Mouse (Mus musculus) c-Kit-negative CD71-positive TER-119-positive erythroid progenitor cells, embryonic 14.5 days (primary cell): ENCODE results near the gene Slc26a8.
A peak's percentile ranks its signal among the peaks of the same experiment; 100 is the strongest.

Experiments used
- DNase-seq: peaks from one replicate; pipeline ENCODE4 v3.0.0-alpha.2; 2013; ENCODE audit warnings: low read depth, low spot score

The Slc26a8 gene

DNA sequence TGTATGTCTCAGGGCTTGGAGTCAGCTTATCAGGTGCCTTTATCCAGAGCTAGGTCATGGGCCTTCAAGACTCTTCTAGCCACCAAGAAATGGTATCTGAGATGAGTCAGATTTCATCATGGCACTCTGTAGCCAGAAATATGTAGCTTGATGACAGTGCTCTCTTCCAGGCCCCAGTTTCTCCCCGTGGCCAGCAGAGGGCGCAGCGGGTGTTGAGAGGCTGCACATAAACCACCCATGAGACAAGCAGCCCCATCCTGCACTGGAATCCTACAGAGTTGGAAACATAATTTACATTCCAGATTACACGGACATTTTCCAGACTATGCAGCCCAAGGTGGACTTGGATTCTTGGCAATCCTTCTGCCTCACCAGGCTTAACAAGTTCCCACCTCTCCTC, 97.0 kb downstream of the Slc26a8 start:
- DNase-seq = peak; percentile 52

DNA sequence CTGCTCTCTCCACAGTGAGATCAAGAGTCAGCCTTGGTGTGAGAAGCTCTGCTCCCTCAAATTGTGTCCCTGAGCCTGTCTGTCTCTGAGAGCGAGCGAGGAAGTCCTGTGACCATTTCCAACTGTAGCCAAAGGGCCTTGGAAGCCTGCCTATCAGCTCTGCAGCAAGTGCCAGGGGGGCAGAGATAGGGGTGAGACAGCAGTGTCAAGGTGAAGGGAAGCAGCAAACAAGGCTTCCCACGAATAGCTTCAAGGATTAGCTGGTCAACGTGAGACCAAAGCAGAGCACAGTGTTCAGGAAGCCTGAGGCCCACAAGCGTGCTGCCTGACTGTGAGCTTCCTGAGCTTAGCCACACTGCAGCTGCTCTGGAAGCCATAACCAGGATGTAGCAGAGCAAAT, 98.6 kb downstream of the Slc26a8 start:
- no peak for DNase-seq

DNA sequence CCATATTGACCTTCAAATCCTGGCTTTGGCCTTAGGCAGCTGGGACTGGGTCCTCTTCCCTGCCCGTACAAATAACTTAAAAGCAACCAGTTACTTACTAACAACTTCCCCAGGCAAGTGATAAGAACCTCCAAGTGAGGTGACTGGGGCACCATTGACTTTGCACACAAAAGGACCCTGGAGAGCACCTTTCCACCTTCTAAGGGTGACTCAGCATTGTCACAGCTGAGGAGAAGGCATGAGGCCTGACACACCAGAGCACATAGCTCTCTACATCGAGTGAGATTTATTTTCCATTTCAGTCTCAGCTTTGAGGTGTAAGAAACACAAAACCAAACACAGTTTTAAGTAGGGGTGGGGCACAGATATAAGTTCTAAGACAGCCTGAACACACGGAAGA, 99.4 kb downstream of the Slc26a8 start:
- DNase-seq = no peak

DNA sequence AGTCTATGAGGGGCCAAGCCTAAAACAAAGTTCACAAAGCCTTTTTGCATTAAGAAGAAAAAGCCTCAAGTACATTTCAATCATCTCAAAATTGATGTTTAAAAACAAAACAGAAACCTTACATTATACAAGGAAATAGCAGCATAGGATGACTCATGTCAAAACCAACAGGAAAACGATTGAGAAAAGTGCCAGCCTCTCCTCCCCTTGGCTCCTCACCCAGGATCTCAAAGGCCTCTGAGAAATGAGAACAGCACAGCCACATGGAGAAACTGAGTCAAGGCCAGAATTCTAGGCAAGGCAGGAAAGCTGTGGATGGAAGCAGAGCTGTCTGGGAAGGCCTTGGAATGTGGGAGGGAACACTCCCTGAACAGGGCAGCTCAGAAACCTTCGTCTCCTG, 101.4 kb downstream of the Slc26a8 start:
- no peak for DNase-seq
